Mouse (Mus musculus) lung, postnatal 0 days (tissue): ENCODE results near the gene Tmem183a.

Source experiments
- CTCF ChIP-seq: IDR thresholded peaks from 2 replicates; pipeline ENCODE4 v1.5.1; 2016; ENCODE audit warnings: antibody characterized with exemption, mild to moderate bottlenecking
- EP300 ChIP-seq: IDR thresholded peaks from 2 replicates; pipeline ENCODE4 v1.6.1; 2016; ENCODE audit warnings: antibody characterized with exemption, mild to moderate bottlenecking, control low read depth

GRCm38 (mm10) chr1:134339757-134340619 lies 21.8 kb downstream of the Tmem183a start:
- TF ChIP-seq CTCF (0 out of 2 replicates have a peak, but pooled peaks have one; percentile 2), EP300 (no peak)
